Mouse (Mus musculus): ENCODE measurements around the gene Dnaaf2.

- TF ChIP-seq CTCF (IDR thresholded peaks at IDR 0.05; ENCODE audit: borderline replicate concordance, insufficient read depth, low read length) (no peak), POLR2A (IDR thresholded peaks at IDR 0.05; ENCODE audit: low read depth, low read length) (peak; percentile 67)
Measured at GRCm38 (mm10) chr12:69168461-69169106, 29.6 kb downstream of the Dnaaf2 start, which contains the start of gene Lrr1.

All from embryonic fibroblast, embryonic 13.5 days (primary cell).